Mouse (Mus musculus): ENCODE results near the gene Khdrbs1.

GRCm38 (mm10) chr4:129791399-129791798, 49.3 kb upstream of the Khdrbs1 start:
- TF ChIP-seq GATA1 (IDR thresholded peaks at IDR 0.05; ENCODE audit: low read length) (no peak), TAL1 (IDR thresholded peaks at IDR 0.05; ENCODE audit: low read length) (no peak)

All from erythroblast, embryonic 14.5 days (primary cell).